Mouse (Mus musculus) liver, embryonic 13.5 days (tissue): ENCODE measurements around the gene Ereg. TPM values are rescaled to one million over a fixed set of nuclear protein-coding genes. Genes with fewer than 3 reads are reported as not detected.
A peak's percentile ranks its signal among the peaks of the same experiment; 100 is the strongest.

ENCODE experiments used
- ATAC-seq: fragments of 200-750 bp; cut with Nextera tagmentation; 2 replicates; pipeline ENCODE4 v1.8.0; 2017; ENCODE audit warnings: low read depth, mild to moderate bottlenecking, moderate number of reproducible peaks, moderate library complexity
- DNase-seq: peaks from one replicate; pipeline ENCODE4 v3.0.0; 2022
- H3K27ac ChIP-seq: fragments of 300-500 bp; sonication (generic); 2 replicates; pipeline ENCODE4 v1.5.1; 2015; ENCODE audit warnings: moderate library complexity, mild to moderate bottlenecking, inconsistent platforms
- H3K27me3 ChIP-seq: fragments of 300-500 bp; sonication (generic); 2 replicates; pipeline ENCODE4 v1.6.1; 2015; ENCODE audit warnings: mild to moderate bottlenecking, inconsistent platforms
- H3K36me3 ChIP-seq: fragments of 300-500 bp; sonication (generic); 2 replicates; pipeline ENCODE4 v1.6.1; 2015; ENCODE audit warnings: mild to moderate bottlenecking, inconsistent platforms
- H3K4me1 ChIP-seq: fragments of 300-500 bp; sonication (generic); replicated peaks from 2 replicates; pipeline ENCODE4 v1.6.1; 2015; ENCODE audit warnings: inconsistent platforms
- H3K4me2 ChIP-seq: fragments of 300-500 bp; sonication (generic); 2 replicates; pipeline ENCODE4 v1.6.1; 2015; ENCODE audit warnings: inconsistent platforms, mild to moderate bottlenecking, moderate library complexity
- H3K4me3 ChIP-seq: fragments of 300-500 bp; sonication (generic); replicated peaks from 2 replicates; pipeline ENCODE4 v1.5.1; 2015; ENCODE audit warnings: mild to moderate bottlenecking, inconsistent platforms
- H3K9ac ChIP-seq: fragments of 300-500 bp; sonication (generic); 2 replicates; pipeline ENCODE4 v1.6.1; 2015; ENCODE audit warnings: mild to moderate bottlenecking, inconsistent platforms
- H3K9me3 ChIP-seq: fragments of 300-500 bp; sonication (generic); replicated peaks from 2 replicates; pipeline ENCODE4 v1.6.1; 2016; ENCODE audit warnings: inconsistent platforms
- WGBS: fragments of 180-500 bp; shearing (Covaris S2); methylation state at CpG from one replicate; pipeline ENCODE4 v1.1.7; 2015; ENCODE audit not compliant: insufficient replicate concordance; 5-methylcytosine and 5-hydroxymethylcytosine counted together
- polyA plus RNA-seq: library from polyadenylated mRNA; unstranded; fragments of >200 nt; fragmentation: Nextera tagmentation; extraction: Ambion mirVana; gene quantifications from 2 replicates; pipeline ENCODE4 v1.2.1, GENCODE M21; 2015

Gene Ereg
- polyA plus RNA-seq, 1 experiment from 2014 or later = 0.10 TPM

DNA sequence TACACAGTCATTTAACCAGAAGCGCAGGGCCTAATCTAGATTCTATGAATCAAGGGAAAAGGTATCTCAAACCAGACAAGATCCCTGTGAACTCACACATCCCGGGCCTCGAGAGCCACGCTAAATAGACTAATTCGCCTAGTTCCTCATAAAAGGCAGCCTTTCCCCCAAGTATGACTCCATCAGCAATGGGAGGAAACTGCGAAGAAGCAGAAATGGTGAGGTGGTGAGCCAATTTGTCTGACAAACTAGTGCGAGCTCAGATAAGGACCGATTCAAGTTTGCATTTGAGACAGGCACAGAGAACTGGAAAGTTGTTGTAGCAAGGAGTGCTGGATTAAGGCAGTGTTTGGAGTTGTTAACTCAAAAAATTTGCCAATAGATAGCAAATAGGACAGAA lies 796 bp upstream of the Ereg start:
- DNase-seq (no peak), ATAC-seq (no peak)
- peaks cover 17% of the 10 kb centered on the region for H3K27me3 ChIP-seq
- 34% methylated on average over 8 of the region's 8 CpGs for whole genome bisulfite sequencing
- H3K9ac ChIP-seq = no peak overlapping the region
- H3K9me3 ChIP-seq = no peaks in the 10 kb centered on the region
- H3K27ac ChIP-seq = no peak overlapping the region
- H3K4me2 ChIP-seq = no peak overlapping the region
- H3K36me3 ChIP-seq = no peaks in the 10 kb centered on the region
- H3K4me3 ChIP-seq = no peak overlapping the region
- no peaks in the 10 kb centered on the region for H3K4me1 ChIP-seq

DNA sequence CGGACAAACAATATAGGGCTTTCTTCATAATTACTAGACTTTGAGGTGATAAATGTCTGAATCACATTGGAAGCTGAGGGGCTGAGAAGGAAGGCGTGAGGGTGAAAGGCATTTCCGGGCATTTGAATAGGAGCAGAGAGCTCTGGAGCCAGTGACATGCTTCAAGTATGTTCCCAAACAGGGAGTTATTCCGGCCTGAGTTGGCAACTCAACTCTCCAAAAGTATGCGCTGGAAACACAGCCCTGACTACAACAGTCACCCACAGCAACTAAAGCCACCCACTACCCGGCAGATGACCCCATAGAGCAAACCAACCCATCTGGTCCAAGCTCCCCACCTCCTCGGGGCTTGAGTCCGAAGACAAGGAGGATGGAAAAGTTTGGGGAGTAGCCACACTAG lies 396 bp upstream of the Ereg start:
- DNase-seq (no peak), ATAC-seq (no peak)
- H3K4me2 ChIP-seq = 0 out of 2 replicates have a peak overlapping the region, but pooled peaks have one; percentile 32
- no peaks in the 10 kb centered on the region for H3K36me3 ChIP-seq
- no peaks in the 10 kb centered on the region for H3K4me1 ChIP-seq
- H3K27me3 ChIP-seq = peaks cover 17% of the 10 kb centered on the region
- no peak overlapping the region for H3K9ac ChIP-seq
- H3K9me3 ChIP-seq = no peaks in the 10 kb centered on the region
- peak overlapping the region; percentile 25 for H3K4me3 ChIP-seq
- H3K27ac ChIP-seq = no peak overlapping the region
- 28% methylated on average over 8 of the region's 8 CpGs for WGBS

DNA sequence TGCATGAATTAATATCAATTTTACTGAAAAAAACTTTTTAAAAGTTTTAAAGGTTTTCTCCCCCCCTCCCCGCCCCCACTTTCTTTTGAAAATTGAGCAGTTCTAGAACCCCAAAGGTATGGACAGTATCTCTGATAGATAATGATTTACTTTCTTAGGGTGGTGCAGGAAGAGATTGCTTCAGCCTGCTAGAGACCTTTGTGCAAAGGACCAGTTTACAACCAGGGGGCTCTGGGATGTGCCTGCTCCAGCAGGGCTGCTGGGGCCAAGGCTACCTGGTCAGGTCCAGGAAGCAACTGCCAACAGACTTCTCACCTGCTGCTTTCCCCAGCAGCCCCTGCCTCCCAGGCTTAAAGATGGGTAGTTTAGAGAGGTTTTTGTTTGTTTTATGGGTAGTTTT lies 599 bp downstream of the Ereg start:
- no peak overlapping the region for H3K4me3 ChIP-seq
- ATAC-seq (no peak), DNase-seq (no peak)
- H3K27me3 ChIP-seq = peaks cover 17% of the 10 kb centered on the region
- WGBS = 42% methylated on average over 1 of the region's 1 CpGs
- H3K36me3 ChIP-seq = no peaks in the 10 kb centered on the region
- no peaks in the 10 kb centered on the region for H3K9me3 ChIP-seq
- H3K9ac ChIP-seq = no peak overlapping the region
- no peaks in the 10 kb centered on the region for H3K4me1 ChIP-seq
- H3K4me2 ChIP-seq = no peak overlapping the region
- H3K27ac ChIP-seq = no peak overlapping the region

DNA sequence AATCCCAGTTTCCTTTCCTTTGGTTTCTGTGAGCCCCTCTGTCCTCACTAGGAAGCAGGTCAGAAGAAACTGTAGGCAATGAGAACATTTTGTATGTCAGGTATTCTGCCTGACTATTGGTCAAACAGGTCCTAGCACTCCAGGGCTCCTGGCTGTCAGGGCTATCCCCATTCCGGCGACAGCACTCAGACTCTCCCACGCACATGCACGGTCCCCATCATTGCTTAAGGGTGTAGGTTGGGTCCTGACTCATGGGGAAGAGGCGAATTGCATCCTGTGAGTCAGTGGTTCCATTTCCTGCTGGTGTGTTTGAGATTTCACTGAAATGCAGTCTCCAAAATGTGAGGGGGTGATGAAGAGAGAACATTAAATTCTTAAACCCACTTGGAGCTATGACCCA lies 8.6 kb downstream of the Ereg start:
- H3K27me3 ChIP-seq = no peaks in the 10 kb centered on the region
- H3K36me3 ChIP-seq = no peaks in the 10 kb centered on the region
- no peaks in the 10 kb centered on the region for H3K4me1 ChIP-seq
- DNase-seq (no peak), ATAC-seq (no peak)
- H3K4me2 ChIP-seq = no peak overlapping the region
- no peak overlapping the region for H3K27ac ChIP-seq
- H3K9me3 ChIP-seq = no peaks in the 10 kb centered on the region
- H3K4me3 ChIP-seq = no peak overlapping the region
- WGBS = 40% methylated on average over 5 of the region's 5 CpGs
- H3K9ac ChIP-seq = no peak overlapping the region

DNA sequence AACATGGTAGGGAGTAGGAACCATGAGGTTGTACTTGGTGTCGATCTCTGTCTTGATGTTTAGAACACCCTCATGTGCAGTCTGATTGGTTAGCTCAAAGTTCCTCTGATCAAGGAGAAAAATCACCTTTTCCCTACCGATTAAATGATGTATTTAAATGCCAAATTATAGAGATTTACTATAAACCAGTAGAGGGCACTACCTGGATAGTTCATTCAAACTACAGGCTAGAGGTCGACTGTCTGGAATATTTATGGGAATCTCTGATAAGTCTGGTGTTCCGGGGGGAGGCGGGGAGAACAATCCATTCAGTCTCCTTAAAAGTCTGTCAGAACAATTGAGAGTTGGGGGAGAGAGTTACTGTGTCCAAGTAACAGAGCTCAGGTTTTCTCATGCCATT lies 10.9 kb downstream of the Ereg start:
- DNase-seq (no peak), ATAC-seq (no peak)
- no peaks in the 10 kb centered on the region for H3K36me3 ChIP-seq
- no peaks in the 10 kb centered on the region for H3K4me1 ChIP-seq
- no peak overlapping the region for H3K4me2 ChIP-seq
- H3K4me3 ChIP-seq = no peak overlapping the region
- H3K9me3 ChIP-seq = no peaks in the 10 kb centered on the region
- H3K27ac ChIP-seq = no peak overlapping the region
- H3K9ac ChIP-seq = no peak overlapping the region
- WGBS = 46% methylated on average over 5 of the region's 5 CpGs
- H3K27me3 ChIP-seq = no peaks in the 10 kb centered on the region

DNA sequence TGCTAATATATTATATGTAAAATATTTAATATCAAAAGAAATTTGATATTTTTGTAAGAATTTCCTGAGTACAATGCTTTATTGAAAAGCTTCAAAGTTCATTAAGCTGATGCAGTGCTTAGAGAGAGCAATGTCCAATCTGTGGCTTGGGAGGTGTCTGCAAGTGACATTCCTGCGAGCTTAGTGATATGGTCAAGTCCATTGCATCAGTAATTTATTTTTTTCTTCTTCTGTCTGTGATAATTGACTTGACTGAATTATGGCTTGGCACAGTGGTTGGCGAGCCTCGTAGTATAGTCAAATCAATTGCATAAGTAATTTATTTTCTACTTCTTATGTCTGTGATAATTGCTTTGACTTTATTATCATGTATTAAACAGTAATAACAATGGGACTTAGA lies 15.9 kb downstream of the Ereg start:
- no peaks in the 10 kb centered on the region for H3K4me1 ChIP-seq
- no peak overlapping the region for H3K27ac ChIP-seq
- 66% methylated on average over 3 of the region's 3 CpGs for WGBS
- H3K27me3 ChIP-seq = no peaks in the 10 kb centered on the region
- no peak overlapping the region for H3K9ac ChIP-seq
- H3K9me3 ChIP-seq = no peaks in the 10 kb centered on the region
- no peak for ATAC-seq
- no peak overlapping the region for H3K4me3 ChIP-seq
- H3K36me3 ChIP-seq = no peaks in the 10 kb centered on the region
- H3K4me2 ChIP-seq = no peak overlapping the region
- no peak for DNase-seq

DNA sequence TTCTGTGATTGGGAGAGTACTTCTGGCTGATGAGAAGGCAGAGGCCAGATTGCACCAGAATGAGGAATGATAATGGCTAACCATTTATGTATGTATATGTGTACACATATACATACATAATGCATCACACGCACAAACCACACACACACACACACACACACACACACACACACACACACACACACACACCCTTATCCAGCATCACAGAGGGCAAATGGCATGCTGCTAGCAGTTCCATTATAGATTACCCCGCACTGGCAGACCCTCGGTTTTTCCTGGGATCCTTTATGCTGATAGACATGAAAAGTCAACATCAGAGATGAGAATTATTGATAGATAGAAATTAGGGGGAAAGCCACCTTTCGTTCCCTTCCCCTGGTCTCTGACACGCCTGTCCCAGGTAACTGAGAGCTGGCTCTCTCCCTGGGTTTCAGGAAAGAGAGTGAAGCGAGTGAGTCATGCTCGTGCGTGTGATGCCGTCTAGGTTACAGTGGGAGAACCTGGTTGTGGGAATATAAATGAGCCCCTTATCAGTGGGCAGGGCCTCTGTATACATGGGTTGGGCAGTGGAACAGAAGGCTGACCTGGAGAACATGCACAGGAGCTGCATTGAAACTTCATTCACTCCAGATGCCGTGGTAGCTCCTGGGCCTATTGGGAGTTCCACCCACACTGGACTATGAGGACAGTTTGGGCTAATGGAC lies 23.6 kb downstream of the Ereg start:
- Histone ChIP-seq H3K27me3 (no peaks in the 10 kb centered on the region), H3K27ac (no peak overlapping the region), H3K4me2 (no peak overlapping the region), H3K36me3 (no peaks in the 10 kb centered on the region), H3K4me3 (no peak overlapping the region), H3K9ac (no peak overlapping the region), H3K4me1 (no peaks in the 10 kb centered on the region), H3K9me3 (no peaks in the 10 kb centered on the region)
- WGBS = 75% methylated on average over 9 of the region's 10 CpGs
- ATAC-seq (no peak), DNase-seq (no peak)

DNA sequence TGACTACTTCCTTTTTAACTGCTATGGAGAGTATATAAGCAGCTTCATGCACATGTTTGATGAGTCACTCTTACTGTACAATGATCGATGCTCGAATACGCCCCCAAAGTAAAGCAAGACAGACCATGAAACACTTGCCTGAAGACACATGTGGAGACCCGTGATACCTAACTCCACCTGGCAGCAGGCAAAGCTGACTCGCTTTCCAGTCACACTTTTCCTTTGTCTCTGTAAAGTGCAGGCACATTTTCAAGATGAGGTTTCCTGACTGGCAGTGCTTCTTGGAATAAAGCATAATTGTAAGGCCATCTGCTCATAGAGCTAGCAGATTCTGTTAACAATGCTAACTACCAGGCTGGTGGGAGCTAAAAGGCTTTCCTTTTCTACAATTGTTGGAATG lies 27.3 kb downstream of the Ereg start:
- DNase-seq (no peak), ATAC-seq (no peak)
- Histone ChIP-seq H3K4me2 (no peak overlapping the region), H3K4me1 (no peaks in the 10 kb centered on the region), H3K36me3 (no peaks in the 10 kb centered on the region), H3K9ac (no peak overlapping the region), H3K9me3 (no peaks in the 10 kb centered on the region), H3K27me3 (no peaks in the 10 kb centered on the region), H3K4me3 (no peak overlapping the region), H3K27ac (no peak overlapping the region)
- WGBS = 77% methylated on average over 5 of the region's 5 CpGs

DNA sequence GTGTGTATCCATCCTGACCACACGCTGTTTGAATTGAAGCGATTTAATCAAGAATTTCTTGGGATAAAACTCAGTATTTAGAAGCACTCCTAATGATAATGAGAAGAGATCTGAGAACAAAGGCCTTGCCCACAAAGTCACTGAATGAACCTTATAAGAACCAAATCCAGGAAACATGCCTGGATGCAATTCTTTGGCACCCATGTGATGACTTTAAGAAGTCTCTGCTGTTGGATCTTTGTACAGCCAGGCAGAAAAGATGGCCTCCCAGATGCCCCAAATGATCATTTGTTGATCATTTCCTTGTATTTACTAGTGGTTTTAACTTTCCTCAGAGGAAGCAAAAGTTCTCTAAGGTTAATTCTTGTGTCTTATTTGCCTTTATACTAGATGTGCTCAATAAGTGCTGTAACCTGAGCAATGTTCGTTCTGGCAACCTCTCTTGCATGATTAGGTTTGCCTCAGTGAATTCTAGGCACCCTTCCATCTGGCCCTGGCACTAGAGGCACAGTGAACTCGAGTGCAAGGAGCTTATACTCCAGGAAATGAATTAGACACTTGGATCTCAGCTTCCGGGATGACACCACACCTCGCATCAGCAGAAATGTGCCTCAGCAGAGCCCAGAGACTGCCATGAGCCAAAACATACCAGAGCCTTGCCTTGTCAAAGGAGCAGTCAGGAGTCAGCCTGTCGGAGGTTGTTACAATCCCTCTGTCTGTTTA lies 29.7 kb downstream of the Ereg start:
- Histone ChIP-seq H3K4me2 (no peak overlapping the region), H3K36me3 (no peaks in the 10 kb centered on the region), H3K4me3 (no peak overlapping the region), H3K27me3 (no peaks in the 10 kb centered on the region), H3K9me3 (no peaks in the 10 kb centered on the region), H3K27ac (no peak overlapping the region), H3K9ac (no peak overlapping the region), H3K4me1 (no peaks in the 10 kb centered on the region)
- WGBS = 57% methylated on average over 7 of the region's 7 CpGs
- DNase-seq (no peak), ATAC-seq (no peak)

DNA sequence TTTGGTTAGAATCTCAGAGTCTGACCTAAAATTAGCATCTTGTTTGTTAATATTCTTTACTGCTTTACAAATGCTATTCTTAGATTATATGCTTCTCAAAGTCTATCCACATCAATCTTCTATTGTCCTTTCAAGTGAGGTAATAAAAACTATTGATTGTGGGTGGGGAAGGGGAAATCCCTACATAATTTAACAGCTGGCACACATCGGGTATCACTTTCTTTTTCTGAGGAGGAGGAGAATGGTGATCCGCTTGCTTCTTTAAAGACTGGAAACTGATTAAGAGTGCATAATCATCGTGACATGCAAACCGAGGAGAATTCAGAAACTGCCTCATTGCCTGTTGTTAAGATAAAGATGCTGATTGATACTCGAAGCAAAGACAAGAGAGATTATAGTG lies 31.8 kb downstream of the Ereg start:
- no peak overlapping the region for H3K9ac ChIP-seq
- no peak overlapping the region for H3K4me3 ChIP-seq
- DNase-seq = no peak
- ATAC-seq = no peak
- no peaks in the 10 kb centered on the region for H3K27me3 ChIP-seq
- no peaks in the 10 kb centered on the region for H3K9me3 ChIP-seq
- 63% methylated on average over 5 of the region's 5 CpGs for WGBS
- no peaks in the 10 kb centered on the region for H3K36me3 ChIP-seq
- no peak overlapping the region for H3K27ac ChIP-seq
- no peak overlapping the region for H3K4me2 ChIP-seq
- no peaks in the 10 kb centered on the region for H3K4me1 ChIP-seq

DNA sequence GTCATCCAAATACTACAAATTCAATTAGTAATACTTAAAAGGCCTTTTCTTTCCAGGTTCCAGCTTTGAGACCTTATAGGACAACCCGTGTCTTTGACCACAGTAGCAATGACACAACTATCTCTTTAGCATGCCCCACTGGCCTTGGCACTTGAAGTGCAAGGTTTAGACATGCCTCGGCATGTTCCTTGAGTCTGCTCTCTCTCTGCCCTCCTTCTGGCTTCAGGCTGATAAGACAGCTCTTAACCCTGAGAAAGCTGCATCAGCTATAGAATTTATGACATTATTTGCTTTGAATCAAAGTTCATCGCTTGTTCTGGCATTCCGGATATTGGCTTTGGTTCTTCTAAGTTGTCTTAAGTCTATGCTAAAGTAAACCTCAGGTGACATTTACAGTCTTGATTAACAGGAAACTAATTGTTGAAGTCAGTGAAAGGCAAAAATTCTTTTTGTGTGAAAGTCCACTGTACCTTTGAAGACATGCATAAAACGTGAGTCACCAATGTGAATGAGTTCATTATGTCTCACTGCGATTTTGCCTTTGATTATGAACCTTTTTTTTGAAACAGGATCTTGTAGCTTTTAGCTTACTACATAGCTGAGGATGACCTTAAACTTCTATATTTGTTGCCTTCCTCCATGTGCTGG lies 35.7 kb downstream of the Ereg start:
- Histone ChIP-seq H3K9ac (no peak overlapping the region), H3K36me3 (no peaks in the 10 kb centered on the region), H3K27me3 (no peaks in the 10 kb centered on the region), H3K4me1 (no peaks in the 10 kb centered on the region), H3K4me3 (no peak overlapping the region), H3K4me2 (no peak overlapping the region), H3K9me3 (no peaks in the 10 kb centered on the region), H3K27ac (no peak overlapping the region)
- ATAC-seq (no peak), DNase-seq (no peak)
- WGBS = 75% methylated on average over 6 of the region's 6 CpGs
